Mouse (Mus musculus): ENCODE measurements around the gene Galnt10. TPM values are rescaled to one million over a fixed set of nuclear protein-coding genes. Genes with fewer than 3 reads are reported as not detected.

Gene Galnt10
- polyA plus RNA-seq, 1 experiment = 19.4 TPM

- TF ChIP-seq POLR2A (IDR thresholded peaks at IDR 0.05; ENCODE audit: low read depth, low read length) (no peak), CTCF (IDR thresholded peaks at IDR 0.05; ENCODE audit: extremely low read depth, insufficient read depth, insufficient read length, insufficient replicate concordance) (no peak)
- no peaks in the 10 kb centered on the region for H3K4me1 ChIP-seq (ENCODE audit: control insufficient read depth, insufficient read depth, insufficient read length)
- no peaks in the 10 kb centered on the region for H3K27me3 ChIP-seq (ENCODE audit: control insufficient read depth, insufficient read depth, low read length)
- H3K27ac ChIP-seq (ENCODE audit: insufficient read depth, low read length) = no peak overlapping the region
- H3K4me3 ChIP-seq (ENCODE audit: extremely low read depth, insufficient read depth, insufficient read length) = no peak overlapping the region
- WGBS = 36% methylated on average over 21 of the region's 21 CpGs
- no peak for DNase-seq (ENCODE audit: low read depth in 1 of 2, low spot score in 2 of 2)
- H3K36me3 ChIP-seq (ENCODE audit: control insufficient read depth, insufficient read depth, low read length) = no peaks in the 10 kb centered on the region
Observed at GRCm38 (mm10) chr11:57790866-57791535, 145.8 kb downstream of the Galnt10 start.

GRCm38 (mm10) chr11:57795086-57795485 is 149.8 kb downstream of the Galnt10 start:
- Histone ChIP-seq H3K27ac (ENCODE audit: insufficient read depth, low read length) (no peak overlapping the region), H3K27me3 (ENCODE audit: control insufficient read depth, insufficient read depth, low read length) (no peaks in the 10 kb centered on the region), H3K36me3 (ENCODE audit: control insufficient read depth, insufficient read depth, low read length) (no peaks in the 10 kb centered on the region), H3K4me3 (ENCODE audit: extremely low read depth, insufficient read depth, insufficient read length) (no peak overlapping the region), H3K4me1 (ENCODE audit: control insufficient read depth, insufficient read depth, insufficient read length) (no peaks in the 10 kb centered on the region)
- TF ChIP-seq POLR2A (IDR thresholded peaks at IDR 0.05; ENCODE audit: low read depth, low read length) = no peak
- no peak for DNase-seq (ENCODE audit: low read depth in 1 of 2, low spot score in 2 of 2)
- WGBS = 85% methylated on average over 6 of the region's 6 CpGs

GRCm38 (mm10) chr11:57797828-57798227 is 152.6 kb downstream of the Galnt10 start:
- H3K36me3 ChIP-seq (ENCODE audit: control insufficient read depth, insufficient read depth, low read length) = no peaks in the 10 kb centered on the region
- H3K4me3 ChIP-seq (ENCODE audit: extremely low read depth, insufficient read depth, insufficient read length) = no peak overlapping the region
- no peak overlapping the region for H3K27ac ChIP-seq (ENCODE audit: insufficient read depth, low read length)
- DNase-seq (ENCODE audit: low read depth in 1 of 2, low spot score in 2 of 2) = no peak
- no peak for TF ChIP-seq CTCF (IDR thresholded peaks at IDR 0.05; ENCODE audit: extremely low read depth, insufficient read depth, insufficient read length, insufficient replicate concordance)
- no peak for TF ChIP-seq POLR2A (IDR thresholded peaks at IDR 0.05; ENCODE audit: low read depth, low read length)
- peaks cover 2% of the 10 kb centered on the region; the same call in 1 of the 2 replicates for H3K27me3 ChIP-seq (ENCODE audit: control insufficient read depth, insufficient read depth, low read length)
- peaks cover 11% of the 10 kb centered on the region; the same call in 1 of the 2 replicates for H3K4me1 ChIP-seq (ENCODE audit: control insufficient read depth, insufficient read depth, insufficient read length)
- 84% methylated on average over 9 of the region's 9 CpGs for WGBS

GRCm38 (mm10) chr11:57799456-57799855 is 154.2 kb downstream of the Galnt10 start:
- peaks cover 2% of the 10 kb centered on the region; the same call in 1 of the 2 replicates for H3K27me3 ChIP-seq (ENCODE audit: control insufficient read depth, insufficient read depth, low read length)
- TF ChIP-seq CTCF (IDR thresholded peaks at IDR 0.05; ENCODE audit: extremely low read depth, insufficient read depth, insufficient read length, insufficient replicate concordance) (no peak), POLR2A (IDR thresholded peaks at IDR 0.05; ENCODE audit: low read depth, low read length) (no peak)
- WGBS = 89% methylated on average over 10 of the region's 10 CpGs

GRCm38 (mm10) chr11:57800266-57800951 is 155.2 kb downstream of the Galnt10 start:
- H3K27me3 ChIP-seq (ENCODE audit: control insufficient read depth, insufficient read depth, low read length) = peaks cover 2% of the 10 kb centered on the region; the same call in 1 of the 2 replicates
- no peak overlapping the region for H3K27ac ChIP-seq (ENCODE audit: insufficient read depth, low read length)
- H3K36me3 ChIP-seq (ENCODE audit: control insufficient read depth, insufficient read depth, low read length) = no peaks in the 10 kb centered on the region
- 19% methylated on average over 22 of the region's 22 CpGs for WGBS
- peak overlapping the region; percentile 96 for H3K4me3 ChIP-seq (ENCODE audit: extremely low read depth, insufficient read depth, insufficient read length)
- H3K4me1 ChIP-seq (ENCODE audit: control insufficient read depth, insufficient read depth, insufficient read length) = peaks cover 15% of the 10 kb centered on the region; the same call in 1 of the 2 replicates
- no peak for DNase-seq (ENCODE audit: low read depth in 1 of 2, low spot score in 2 of 2)
- TF ChIP-seq CTCF (IDR thresholded peaks at IDR 0.05; ENCODE audit: extremely low read depth, insufficient read depth, insufficient read length, insufficient replicate concordance) = no peak
- no peak for TF ChIP-seq POLR2A (IDR thresholded peaks at IDR 0.05; ENCODE audit: low read depth, low read length)

More at GRCm38 (mm10) chr11:57799456-57799855, 154.2 kb downstream of the Galnt10 start:
- no peak for DNase-seq (ENCODE audit: low read depth in 1 of 2, low spot score in 2 of 2)
- no peak overlapping the region for H3K27ac ChIP-seq (ENCODE audit: insufficient read depth, low read length)
- no peaks in the 10 kb centered on the region for H3K36me3 ChIP-seq (ENCODE audit: control insufficient read depth, insufficient read depth, low read length)
- H3K4me1 ChIP-seq (ENCODE audit: control insufficient read depth, insufficient read depth, insufficient read length) = peaks cover 15% of the 10 kb centered on the region; the same call in 1 of the 2 replicates
- no peak overlapping the region for H3K4me3 ChIP-seq (ENCODE audit: extremely low read depth, insufficient read depth, insufficient read length)

- no peaks in the 10 kb centered on the region for H3K36me3 ChIP-seq (ENCODE audit: control insufficient read depth, insufficient read depth, low read length)
- H3K4me1 ChIP-seq (ENCODE audit: control insufficient read depth, insufficient read depth, insufficient read length) = peaks cover 15% of the 10 kb centered on the region; the same call in 1 of the 2 replicates
- 1% methylated on average over 65 of the region's 66 CpGs for WGBS
- peaks cover 2% of the 10 kb centered on the region; the same call in 1 of the 2 replicates for H3K27me3 ChIP-seq (ENCODE audit: control insufficient read depth, insufficient read depth, low read length)
- peak; percentile 84 to 98 for DNase-seq (ENCODE audit: low read depth in 1 of 2, low spot score in 2 of 2)
- TF ChIP-seq CTCF (IDR thresholded peaks at IDR 0.05; ENCODE audit: extremely low read depth, insufficient read depth, insufficient read length, insufficient replicate concordance) (no peak), POLR2A (IDR thresholded peaks at IDR 0.05; ENCODE audit: low read depth, low read length) (peak; percentile 85)
- peak within 1 kb of the TSS; percentile 65 for H3K27ac ChIP-seq (ENCODE audit: insufficient read depth, low read length)
- H3K4me3 ChIP-seq (ENCODE audit: extremely low read depth, insufficient read depth, insufficient read length) = peak within 1 kb of the TSS; percentile 96
Observed at GRCm38 (mm10) chr11:57800971-57801765, 155.9 kb downstream of the Galnt10 start, which contains the start of gene Sap30l. Sap30l (plus strand) TSS chr11:57801637.

Measured in spleen, adult 2 months (tissue).